1 mouse cellular context compared by ENCODE assay signal in the genomic region with DNA sequence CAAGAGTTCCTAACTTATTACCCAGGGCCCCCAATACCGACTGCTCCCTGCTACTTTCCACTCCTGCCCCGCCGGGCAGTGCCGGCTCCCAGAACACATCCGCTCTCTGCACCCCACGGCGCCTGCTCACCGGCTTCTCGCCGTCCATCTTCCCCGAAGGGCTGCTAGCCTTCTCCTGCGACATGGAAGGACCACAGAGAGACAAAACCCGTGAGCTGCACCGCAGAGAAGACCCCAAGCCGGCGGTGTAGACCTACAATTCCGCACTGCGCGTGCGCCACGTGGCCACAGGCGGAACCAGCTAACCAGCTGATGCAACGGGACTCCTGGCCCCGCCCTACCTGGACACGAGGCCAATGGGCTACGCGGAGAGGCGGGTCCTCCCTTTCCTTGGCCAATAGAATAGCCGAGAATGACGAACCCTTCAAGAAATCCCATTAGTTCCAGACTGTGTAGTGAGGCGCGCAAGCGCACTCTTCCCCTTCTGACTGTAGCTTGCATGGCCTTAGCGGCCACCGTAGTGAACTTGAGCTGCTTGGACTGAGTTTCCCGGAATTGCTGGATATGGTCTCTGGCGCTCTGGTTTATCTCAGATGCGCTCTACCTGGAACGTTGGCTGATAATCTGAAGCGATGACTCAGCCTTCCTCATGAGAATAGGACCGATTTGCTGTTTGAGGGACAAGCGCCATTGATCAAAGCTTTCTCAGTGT.
TF ChIP-seq lines count a peak whose summit lies in the region.

A gene (minus strand): TSS at position 310 of the 712 bp plus-strand sequence.

TF ChIP-seq in MEL, 35 proteins besides CTCF, POLR2A, EP300 and RAD21 (continued from another document):
- TF ChIP-seq ZNF384 (IDR thresholded peaks at IDR 0.05; ENCODE audit: low read depth, low read length) (no peak), GABPA (IDR thresholded peaks at IDR 0.05; ENCODE audit: low read depth, low read length) (peak; percentile 50; the same call in 1 of the 2 replicates), E2F4 (IDR thresholded peaks at IDR 0.05; ENCODE audit: borderline replicate concordance, low read depth, low read length) (peak; percentile 79), SMC3 (IDR thresholded peaks at IDR 0.05; ENCODE audit: low read depth, low read length) (no peak), HCFC1 (IDR thresholded peaks at IDR 0.05; ENCODE audit: low read depth, low read length) (peak; percentile 89), ZMIZ1 (IDR thresholded peaks at IDR 0.05; ENCODE audit: low read depth, low read length) (peak; percentile 71; the same call in 1 of the 2 replicates), ZKSCAN1 (IDR thresholded peaks at IDR 0.05; ENCODE audit: low read depth, low read length) (no peak), MEF2A (IDR thresholded peaks at IDR 0.05; ENCODE audit: extremely low read depth, insufficient replicate concordance, low read depth, low read length, poor library complexity, severe bottlenecking) (no peak), NELFE (IDR thresholded peaks at IDR 0.05; ENCODE audit: low read depth, low read length) (peak; percentile 87), CHD2 (IDR thresholded peaks at IDR 0.05; ENCODE audit: low read length) (no peak; the same call in 1 of the 2 replicates), ELF1 (IDR thresholded peaks at IDR 0.05; ENCODE audit: low read depth, low read length) (peak; percentile 92), MYC (IDR thresholded peaks at IDR 0.05; ENCODE audit: low read depth, low read length) (peak; percentile 100), TAL1 (IDR thresholded peaks at IDR 0.05; ENCODE audit: low read length) (no peak), POLR2AphosphoS2 (IDR thresholded peaks at IDR 0.05; ENCODE audit: low read length) (peak; percentile 71; the same call in 1 of the 2 replicates), ZC3H11A (IDR thresholded peaks at IDR 0.05; ENCODE audit: low read depth, low read length) (no peak), MAX (IDR thresholded peaks at IDR 0.05; ENCODE audit: low read length) (peak; percentile 99)
